Mouse (Mus musculus) neural tube, postnatal 0 days (tissue): ENCODE measurements around the gene Gp9. TPM values are rescaled to one million over a fixed set of nuclear protein-coding genes. Genes with fewer than 3 reads are reported as not detected.

ENCODE experiments used
- polyA plus RNA-seq: library from polyadenylated mRNA; unstranded; fragments of >200 nt; fragmentation: Nextera tagmentation; extraction: Ambion mirVana; gene quantifications from 2 replicates; pipeline ENCODE4 v1.2.1, GENCODE M21; 2015

The Gp9 gene
- polyA plus RNA-seq, result 0.89 TPM in 1 of 2 replicates, not detected in the other

GRCm38 (mm10) chr6:87777842-87778241 is at the start of gene Gp9:
Gene Gp9 (plus strand): TSS chr6:87778072.

GRCm38 (mm10) chr6:87730591-87731462 is 47.0 kb upstream of the Gp9 start, which contains the start of gene Efcc1:
Gene Efcc1 (plus strand): TSS chr6:87730869.

GRCm38 (mm10) chr6:87811675-87812338 is 33.9 kb downstream of the Gp9 start, which contains the start of gene Rab43:
Gene Rab43 (minus strand): TSS chr6:87812164.

Other genes starting within 250 kb of the Gp9 start
- 3.5 and 3.7 TPM in 2 replicates for gene Arhgap25, start 244.8 kb upstream of the Gp9 start, polyA plus RNA-seq
- 1.4 and 1.5 TPM in 2 replicates for gene Prokr1, start 187.3 kb upstream of the Gp9 start, polyA plus RNA-seq
- gene Aplf, start 105.9 kb upstream of the Gp9 start, polyA plus RNA-seq, result 5.6 and 5.9 TPM in 2 replicates
- gene Efcc1, start 47.2 kb upstream of the Gp9 start, polyA plus RNA-seq, result 9.1 and 11.0 TPM in 2 replicates
- gene Rab43, start 34.1 kb downstream of the Gp9 start, polyA plus RNA-seq, result 11.8 and 12.4 TPM in 2 replicates
- gene Gm45140, start 57.7 kb downstream of the Gp9 start, polyA plus RNA-seq, result 1.9 and 2.2 TPM in 2 replicates
- gene Isy1, start 60.7 kb downstream of the Gp9 start, polyA plus RNA-seq, result 24.7 and 25.1 TPM in 2 replicates
- gene Cnbp, start 73.0 kb downstream of the Gp9 start, polyA plus RNA-seq, result 543 and 565 TPM in 2 replicates
- gene Copg1, start 109.7 kb downstream of the Gp9 start, polyA plus RNA-seq, result 209 and 222 TPM in 2 replicates
- 35.0 and 36.0 TPM in 2 replicates for gene Hmces, start 135.9 kb downstream of the Gp9 start, polyA plus RNA-seq
- gene H1fx, start 203.6 kb downstream of the Gp9 start, polyA plus RNA-seq, result 55.0 and 74.2 TPM in 2 replicates